23 mouse cellular contexts compared by ENCODE assay signal in the genomic region with DNA sequence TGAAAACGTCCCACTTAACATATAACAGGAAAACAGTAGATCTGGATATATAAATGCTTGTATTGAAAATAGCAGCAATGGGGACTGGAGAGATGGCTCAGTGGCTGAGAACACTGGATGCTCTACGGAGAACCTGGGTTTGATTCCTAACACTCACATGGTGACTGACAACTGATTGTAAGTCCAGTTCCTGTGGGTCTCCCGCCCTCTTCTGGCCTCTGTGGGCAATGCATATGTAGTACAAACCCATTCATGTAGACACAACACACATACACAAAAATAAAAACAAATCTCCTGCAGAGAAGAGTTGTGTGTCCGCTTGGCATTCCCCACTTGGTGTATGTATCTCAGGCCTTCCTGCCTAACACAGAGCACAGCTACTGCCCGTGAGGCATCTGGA. TPM values are rescaled to one million over a fixed set of nuclear protein-coding genes. Genes with fewer than 3 reads are reported as not detected.
DNase-seq lines count a peak whose midpoint lies in the region; ATAC-seq and TF ChIP-seq lines count a peak whose summit lies in the region.
"Had no signal": no experiment of that assay in that cellular context is flagged by ENCODE, and none has a peak within 500 bp of the region (broad histone marks: within the 10 kb centered on the region; RNA-seq: fewer than 3 reads in every experiment).

No protein-coding gene starts in this region.

- H3K27ac ChIP-seq in gastrocnemius, adult 2 months = no peak overlapping the region
- no peak overlapping the region for H3K27ac ChIP-seq in kidney, postnatal 0 days
- H3K27ac ChIP-seq in stomach, postnatal 0 days (replicated peaks) = no peak overlapping the region
- H3K27ac ChIP-seq: forebrain, embryonic 15.5 days; heart, embryonic 13.5 days; hindbrain, embryonic 12.5 days; limb, embryonic 15.5 days had no signal

- no peak overlapping the region for H3K4me3 ChIP-seq in gastrocnemius, adult 2 months
- H3K4me3 ChIP-seq in kidney, postnatal 0 days (replicated peaks; ENCODE audit: low read depth, low read length) = no peak overlapping the region
- no peak overlapping the region for H3K4me3 ChIP-seq in stomach, postnatal 0 days (ENCODE audit: low read depth, low read length)
- H3K4me3 ChIP-seq: forebrain, embryonic 15.5 days; heart, embryonic 13.5 days; hindbrain, embryonic 12.5 days; limb, embryonic 15.5 days had no signal

- intact Hi-C loops in gastrocnemius, adult 2 months (cut with DNase I) = no loop called here
- intact Hi-C loops in gastrocnemius, postnatal 36 days (cut with DNase I) = no loop called here

- TF ChIP-seq EP300 in stomach, postnatal 0 days (optimal IDR thresholded peaks at IDR 0.05) = no peak

- no peak overlapping the region for H3K9ac ChIP-seq in kidney, postnatal 0 days (ENCODE audit: low read depth, low read length)
- H3K9ac ChIP-seq in stomach, postnatal 0 days (ENCODE audit: low read length) = no peak overlapping the region
- H3K9ac ChIP-seq: forebrain, embryonic 15.5 days; heart, embryonic 13.5 days; hindbrain, embryonic 12.5 days; limb, embryonic 15.5 days had no signal

- no peak for DNase-seq in gastrocnemius, adult 2 months
- DNase-seq in gastrocnemius, postnatal 36 days = no peak
- no peak for DNase-seq in kidney, postnatal 0 days (ENCODE audit: low spot score)
- DNase-seq in kidney, adult 8-10 months = no peak
- peak; percentile 30 for DNase-seq in testis, postnatal 10 days (ENCODE audit: low spot score)
- DNase-seq in testis, postnatal 14 days (ENCODE audit: low spot score) = no peak
- peak; percentile 11 for DNase-seq in stomach, postnatal 0 days (ENCODE audit: low spot score)
- DNase-seq in layer of hippocampus, postnatal 14 days (ENCODE audit: low spot score in 2 of 2) = no peak
- DNase-seq: adrenal gland, postnatal 25 days; cerebellum, adult 9-11 months; lung, postnatal 14 days had no signal

- ATAC-seq in kidney, postnatal 0 days (replicated peaks; ENCODE audit: low FRiP score, low read depth) = no peak
- no peak for ATAC-seq in stomach, postnatal 0 days (ENCODE audit: low FRiP score, low TSS enrichment)
- ATAC-seq: forebrain, embryonic 15.5 days; intestine, embryonic 16.5 days had no signal

- 90% methylated on average over 5 of the region's 5 CpGs for WGBS in kidney, postnatal 0 days
- WGBS in stomach, postnatal 0 days = 76% methylated on average over 5 of the region's 5 CpGs

- H3K9me3 ChIP-seq in kidney, postnatal 0 days (replicated peaks; ENCODE audit: low read length) = no peaks in the 10 kb centered on the region
- H3K9me3 ChIP-seq in stomach, postnatal 0 days (ENCODE audit: control insufficient read depth, low read length) = no peaks in the 10 kb centered on the region
- H3K9me3 ChIP-seq: forebrain, embryonic 15.5 days; heart, embryonic 13.5 days; hindbrain, embryonic 12.5 days; limb, embryonic 15.5 days had no signal

- H3K4me1 ChIP-seq in kidney, postnatal 0 days (replicated peaks; ENCODE audit: insufficient read depth, low read length) = no peaks in the 10 kb centered on the region
- H3K4me1 ChIP-seq in stomach, postnatal 0 days (replicated peaks; ENCODE audit: control insufficient read depth, insufficient read depth) = no peaks in the 10 kb centered on the region
- H3K4me1 ChIP-seq: hindbrain, embryonic 12.5 days; limb, embryonic 15.5 days had no signal

- H3K36me3 ChIP-seq in kidney, postnatal 0 days (ENCODE audit: insufficient read depth, low read length) = no peaks in the 10 kb centered on the region
- H3K36me3 ChIP-seq in stomach, postnatal 0 days (ENCODE audit: control insufficient read depth, insufficient read depth, low read length) = no peaks in the 10 kb centered on the region
- H3K36me3 ChIP-seq: forebrain, embryonic 15.5 days; G1E; heart, embryonic 13.5 days; hindbrain, embryonic 12.5 days; limb, embryonic 15.5 days had no signal

- TF ChIP-seq CTCF in gastrocnemius, adult 2 months (IDR thresholded peaks at IDR 0.05) = peak; percentile 17; the same call in 1 of the 2 replicates
- peak; percentile 30; the same call in 1 of the 2 replicates for TF ChIP-seq CTCF in kidney, postnatal 0 days (IDR thresholded peaks at IDR 0.05; ENCODE audit: low read depth)
- TF ChIP-seq CTCF in stomach, postnatal 0 days (IDR thresholded peaks at IDR 0.05; ENCODE audit: low read depth) = peak; percentile 41; the same call in 1 of the 2 replicates

- H3K27me3 ChIP-seq in kidney, postnatal 0 days (ENCODE audit: insufficient read depth, low read length) = peaks cover 3% of the 10 kb centered on the region; the same call in 1 of the 2 replicates
- no peaks in the 10 kb centered on the region for H3K27me3 ChIP-seq in stomach, postnatal 0 days (ENCODE audit: control insufficient read depth, insufficient read depth, low read length)
- H3K27me3 ChIP-seq: forebrain, embryonic 15.5 days had no signal

- H3K4me2 ChIP-seq in kidney, postnatal 0 days (ENCODE audit: low read length) = no peak overlapping the region
- no peak overlapping the region for H3K4me2 ChIP-seq in stomach, postnatal 0 days (replicated peaks; ENCODE audit: low read depth)
- H3K4me2 ChIP-seq: forebrain, embryonic 15.5 days; heart, embryonic 13.5 days; hindbrain, embryonic 12.5 days; limb, embryonic 15.5 days had no signal

RNA-seq across cellular contexts. Expression of gene Phf24, which starts 11.7 kb away (rescaled TPM):
- total RNA-seq in gastrocnemius, adult 2 months (2021) = 1 to 10 TPM in 1 of 2 experiments, under 1 TPM in 1; 0.41 to 1.3 TPM
- under 1 TPM; 0.15 to 0.97 TPM for total RNA-seq in gastrocnemius, postnatal 36 days (2021)
- polyA plus RNA-seq in kidney, postnatal 0 days (2015; fragmentation: Nextera tagmentation; extraction: Ambion mirVana) = 0.34 and 0.64 TPM in 2 replicates
- 6.1 and 6.5 TPM in 2 replicates for polyA plus RNA-seq in stomach, postnatal 0 days (2015; fragmentation: Nextera tagmentation; extraction: Ambion mirVana)
- 100 to 1,000 TPM; 121 to 134 TPM for total RNA-seq in layer of hippocampus, postnatal 14 days (2021)
- total RNA-seq: megakaryocyte-erythroid progenitor cell, adult 5-6 weeks; neutrophil, adult 5-6 weeks had no signal

RNA-seq across cellular contexts. Expression of gene Dnajb5, which starts 21.4 kb away (rescaled TPM):
- total RNA-seq in gastrocnemius, adult 2 months (2021) = 100 to 1,000 TPM; 178 to 216 TPM
- total RNA-seq in gastrocnemius, postnatal 36 days (2021) = 100 to 1,000 TPM; 191 to 213 TPM
- polyA plus RNA-seq in kidney, postnatal 0 days (2015; fragmentation: Nextera tagmentation; extraction: Ambion mirVana) = 4.6 and 5.3 TPM in 2 replicates
- 9.0 and 9.4 TPM in 2 replicates for polyA plus RNA-seq in stomach, postnatal 0 days (2015; fragmentation: Nextera tagmentation; extraction: Ambion mirVana)
- 100 to 1,000 TPM; 213 to 218 TPM for total RNA-seq in layer of hippocampus, postnatal 14 days (2021)

RNA-seq across cellular contexts. Expression of gene 1700022I11Rik, which starts 41.2 kb away (rescaled TPM):
- total RNA-seq in gastrocnemius, adult 2 months (2021) = not detected
- total RNA-seq in gastrocnemius, postnatal 36 days (2021) = not detected
- 0.37 and 0.66 TPM in 2 replicates for polyA plus RNA-seq in kidney, postnatal 0 days (2015; fragmentation: Nextera tagmentation; extraction: Ambion mirVana)
- polyA plus RNA-seq in stomach, postnatal 0 days (2015; fragmentation: Nextera tagmentation; extraction: Ambion mirVana) = 0.41 and 0.46 TPM in 2 replicates
- total RNA-seq in layer of hippocampus, postnatal 14 days (2021) = not detected
- total RNA-seq: adrenal gland, postnatal 25 days; gastrocnemius, adult 18-20 months had no signal
- polyA plus RNA-seq: G1E; intestine, embryonic 16.5 days; spleen, adult 2 months; urinary bladder, adult 2 months had no signal

RNA-seq across cellular contexts. Expression of gene Fam205c, which starts 54.2 kb away (rescaled TPM):
- total RNA-seq in gastrocnemius, adult 2 months (2021) = under 1 TPM; 0.38 to 0.89 TPM
- total RNA-seq in gastrocnemius, postnatal 36 days (2021) = under 1 TPM; 0.37 to 0.41 TPM
- polyA plus RNA-seq in kidney, postnatal 0 days (2015; fragmentation: Nextera tagmentation; extraction: Ambion mirVana) = 0.09 and 0.33 TPM in 2 replicates
- 0.11 TPM in 2 replicates for polyA plus RNA-seq in stomach, postnatal 0 days (2015; fragmentation: Nextera tagmentation; extraction: Ambion mirVana)
- total RNA-seq in layer of hippocampus, postnatal 14 days (2021) = under 1 TPM; 0.38 to 0.46 TPM
- total RNA-seq: adrenal gland, postnatal 25 days; megakaryocyte-erythroid progenitor cell, adult 5-6 weeks; neutrophil, adult 5-6 weeks had no signal
- polyA plus RNA-seq: large intestine, adult 2 months; limb, embryonic 15.5 days; spleen, adult 2 months; urinary bladder, adult 2 months had no signal

Comparison
In these comparisons a context has a peak if more than half of its experiments do, and no peak if none do; other contexts are left out.
1. DNase-seq: peak in testis, postnatal 10 days (single experiment) and stomach, postnatal 0 days (single experiment); none in gastrocnemius, adult 2 months (single experiment), gastrocnemius, postnatal 36 days (0 of 2), kidney, postnatal 0 days (single experiment), kidney, adult 8-10 months (0 of 2), testis, postnatal 14 days (single experiment) and layer of hippocampus, postnatal 14 days (0 of 2).
2. RNA of gene Phf24, which starts 11.7 kb away (total RNA-seq): 121 to 134 TPM in layer of hippocampus, postnatal 14 days; 0.41 to 1.3 TPM in gastrocnemius, adult 2 months and 0.15 to 0.97 TPM in gastrocnemius, postnatal 36 days; every median in the first group is over 10 times any median in the second.
3. Peak in every context shown above with its lines, with median percentiles within 50 percentile points of each other: CTCF ChIP-seq.